Mouse (Mus musculus) heart, embryonic 16.5 days (tissue): Measurements from ENCODE around the gene Usp17lb. TPM values are rescaled to one million over a fixed set of nuclear protein-coding genes. Genes with fewer than 3 reads are reported as not detected.

Experiments used
- ATAC-seq: fragments of 200-750 bp; cut with Nextera tagmentation; replicated peaks from 2 replicates; pipeline ENCODE4 v1.8.0; 2017; ENCODE audit warnings: moderate number of reproducible peaks; ENCODE audit not compliant: insufficient read depth, low FRiP score; ENCODE audit errors: extremely low read depth
- H3K27ac ChIP-seq: fragments of 300-500 bp; sonication (generic); 2 replicates; pipeline ENCODE4 v1.5.1; 2014; ENCODE audit warnings: mild to moderate bottlenecking, low read length, control low read depth, moderate library complexity
- H3K27me3 ChIP-seq: fragments of 300-500 bp; sonication (generic); 2 replicates; pipeline ENCODE4 v1.6.1; 2014; ENCODE audit warnings: low read length, mixed read lengths; ENCODE audit not compliant: control insufficient read depth, insufficient read depth
- H3K36me3 ChIP-seq: fragments of 300-500 bp; sonication (generic); 2 replicates; pipeline ENCODE4 v1.6.1; 2014; ENCODE audit not compliant: control insufficient read depth, insufficient read depth
- H3K4me1 ChIP-seq: fragments of 300-500 bp; sonication (generic); 2 replicates; pipeline ENCODE4 v1.6.1; 2014; ENCODE audit warnings: low read length, mixed read lengths; ENCODE audit not compliant: control insufficient read depth, insufficient read depth
- H3K4me2 ChIP-seq: fragments of 300-500 bp; sonication (generic); 2 replicates; pipeline ENCODE4 v1.6.1; 2014; ENCODE audit warnings: low read depth, mild to moderate bottlenecking, control low read depth, low read length
- H3K4me3 ChIP-seq: fragments of 300-500 bp; sonication (generic); 2 replicates; pipeline ENCODE4 v1.5.1; 2014; ENCODE audit warnings: mild to moderate bottlenecking, control low read depth, low read length
- H3K9ac ChIP-seq: fragments of 300-500 bp; sonication (generic); 2 replicates; pipeline ENCODE4 v1.6.1; 2014; ENCODE audit warnings: low read length, control low read depth
- H3K9me3 ChIP-seq: fragments of 300-500 bp; sonication (generic); replicated peaks from 2 replicates; pipeline ENCODE4 v1.6.1; 2016; ENCODE audit warnings: low read length; ENCODE audit not compliant: control insufficient read depth
- WGBS: fragments of 180-500 bp; shearing (Covaris S2); extraction: QIAGEN DNeasy Blood & Tissue Kit; methylation state at CpG from one replicate; pipeline ENCODE4 v1.1.7; 2014; 5-methylcytosine and 5-hydroxymethylcytosine counted together
- polyA plus RNA-seq: library from polyadenylated mRNA; unstranded; fragments of >200 nt; fragmentation: Nextera tagmentation; extraction: Ambion mirVana; gene quantifications from 2 replicates; pipeline ENCODE4 v1.2.1, GENCODE M21; 2015

Gene Usp17lb
- polyA plus RNA-seq, 1 experiment from 2014 or later = not detected

DNA sequence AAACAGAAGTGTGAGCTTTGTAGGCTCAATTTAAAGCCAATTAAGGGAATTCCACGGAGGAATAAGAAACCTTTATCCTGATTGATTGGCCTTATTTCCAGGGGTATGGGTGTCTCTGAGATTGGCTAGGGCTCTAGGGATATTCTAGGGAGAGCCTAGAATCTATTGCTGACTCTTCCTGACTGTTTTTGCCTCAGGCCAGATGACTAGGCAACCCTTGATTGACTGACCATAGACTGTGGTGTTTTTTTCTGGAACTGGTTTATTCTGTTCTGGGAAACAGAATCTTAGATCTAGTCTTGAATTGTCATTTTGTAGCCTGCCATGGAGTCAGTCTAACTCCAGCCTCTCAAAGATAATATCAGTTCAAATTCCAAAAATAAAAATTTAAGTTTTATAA, 51.6 kb downstream of the Usp17lb start:
- no peak for ATAC-seq
- 56% methylated on average over 1 of the region's 1 CpGs for WGBS

More for the DNA sequence above, 51.6 kb downstream of the Usp17lb start:
- no peaks in the 10 kb centered on the region for H3K27me3 ChIP-seq
- no peaks in the 10 kb centered on the region for H3K36me3 ChIP-seq
- no peak overlapping the region for H3K27ac ChIP-seq
- no peak overlapping the region for H3K4me2 ChIP-seq
- H3K4me3 ChIP-seq = no peak overlapping the region
- H3K4me1 ChIP-seq = no peaks in the 10 kb centered on the region
- no peak overlapping the region for H3K9ac ChIP-seq
- H3K9me3 ChIP-seq = no peaks in the 10 kb centered on the region

Other genes starting within 250 kb of the Usp17lb start
- not detected in 2 replicates for gene Olfr655, start 240.8 kb downstream of the Usp17lb start, polyA plus RNA-seq
- gene Olfr656, start 228.6 kb downstream of the Usp17lb start, polyA plus RNA-seq = not detected in 2 replicates
- gene Olfr657, start 217.8 kb downstream of the Usp17lb start, polyA plus RNA-seq = not detected in 2 replicates
- gene Olfr658, start 195.3 kb downstream of the Usp17lb start, polyA plus RNA-seq = not detected in 2 replicates
- gene Olfr659, start 175.8 kb downstream of the Usp17lb start, polyA plus RNA-seq = not detected in 2 replicates
- not detected in 2 replicates for gene Olfr661, start 156.1 kb downstream of the Usp17lb start, polyA plus RNA-seq
- not detected in 2 replicates for gene Usp17le, start 65.1 kb downstream of the Usp17lb start, polyA plus RNA-seq
- not detected in 2 replicates for gene Usp17la, start 14.4 kb upstream of the Usp17lb start, polyA plus RNA-seq
- gene Olfr665, start 35.4 kb upstream of the Usp17lb start, polyA plus RNA-seq = not detected in 2 replicates
- gene Olfr666, start 53.3 kb upstream of the Usp17lb start, polyA plus RNA-seq = not detected in 2 replicates
- not detected in 2 replicates for gene Olfr667, start 78.9 kb upstream of the Usp17lb start, polyA plus RNA-seq
- not detected in 2 replicates for gene Olfr668, start 85.5 kb upstream of the Usp17lb start, polyA plus RNA-seq
- not detected in 2 replicates for gene Olfr669, start 91.6 kb upstream of the Usp17lb start, polyA plus RNA-seq
- gene Olfr670, start 120.0 kb upstream of the Usp17lb start, polyA plus RNA-seq = not detected in 2 replicates
- gene Olfr671, start 136.5 kb upstream of the Usp17lb start, polyA plus RNA-seq = not detected in 2 replicates
- gene Olfr672, start 159.4 kb upstream of the Usp17lb start, polyA plus RNA-seq = not detected in 2 replicates
- not detected in 2 replicates for gene Olfr675, start 185.9 kb upstream of the Usp17lb start, polyA plus RNA-seq
- not detected in 2 replicates for gene Olfr676, start 190.1 kb upstream of the Usp17lb start, polyA plus RNA-seq
- gene Olfr677, start 208.8 kb upstream of the Usp17lb start, polyA plus RNA-seq = not detected in 2 replicates
- gene Olfr678, start 221.9 kb upstream of the Usp17lb start, polyA plus RNA-seq = not detected in 2 replicates
- not detected in 2 replicates for gene Olfr679, start 238.6 kb upstream of the Usp17lb start, polyA plus RNA-seq